Mouse (Mus musculus): ENCODE measurements around the gene Reln.

DNA sequence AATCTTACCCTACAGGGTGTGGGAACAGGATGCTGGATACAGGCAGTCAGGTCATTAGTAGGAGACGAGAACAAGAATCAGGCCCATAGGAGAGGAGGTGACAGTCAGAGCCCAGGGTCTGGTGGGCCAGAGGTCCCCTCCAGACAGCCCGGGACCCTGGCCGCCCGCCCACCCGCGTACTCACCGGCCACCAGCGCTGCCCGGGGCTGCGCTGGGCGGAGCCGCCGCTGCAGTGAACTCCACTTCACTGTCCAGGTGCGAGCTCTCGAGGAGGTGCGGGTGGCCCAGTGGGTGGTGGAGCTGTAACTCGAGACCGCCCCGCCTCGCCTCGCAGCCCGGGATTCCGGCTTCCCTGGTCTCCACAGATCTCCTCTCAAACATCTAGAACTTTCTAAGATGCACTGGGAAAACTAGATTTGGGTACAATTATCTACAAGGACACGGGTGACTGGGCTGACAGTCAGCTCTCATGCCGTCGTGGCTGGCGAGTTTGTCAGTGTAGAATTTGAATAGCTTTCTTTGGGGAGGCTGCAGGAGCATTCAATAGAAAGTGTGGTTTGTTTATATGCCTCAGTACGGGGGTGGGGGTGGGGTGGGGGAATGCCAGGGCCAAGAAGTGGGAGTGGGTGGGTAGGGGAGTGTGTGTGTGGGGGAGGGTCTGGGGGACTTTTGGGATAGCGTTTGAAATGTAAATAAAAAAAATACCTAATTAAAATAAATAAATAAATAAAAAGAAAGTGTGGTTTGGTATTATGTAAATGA lies 479.0 kb downstream of the Reln start, which contains the start of gene Slc26a5:
- no peak for TF ChIP-seq CTCF (IDR thresholded peaks at IDR 0.05; ENCODE audit: borderline replicate concordance, control insufficient read depth, extremely low read depth, insufficient read depth, low read length, poor library complexity)
- TF ChIP-seq POLR2A (IDR thresholded peaks at IDR 0.05; ENCODE audit: control insufficient read depth, extremely low read depth, insufficient read depth, low read length, poor library complexity) = no peak

All from thymus, adult 2 months (tissue).